Mouse (Mus musculus): ENCODE results near the gene 1700012B07Rik.

1700012B07Rik gene

DNA sequence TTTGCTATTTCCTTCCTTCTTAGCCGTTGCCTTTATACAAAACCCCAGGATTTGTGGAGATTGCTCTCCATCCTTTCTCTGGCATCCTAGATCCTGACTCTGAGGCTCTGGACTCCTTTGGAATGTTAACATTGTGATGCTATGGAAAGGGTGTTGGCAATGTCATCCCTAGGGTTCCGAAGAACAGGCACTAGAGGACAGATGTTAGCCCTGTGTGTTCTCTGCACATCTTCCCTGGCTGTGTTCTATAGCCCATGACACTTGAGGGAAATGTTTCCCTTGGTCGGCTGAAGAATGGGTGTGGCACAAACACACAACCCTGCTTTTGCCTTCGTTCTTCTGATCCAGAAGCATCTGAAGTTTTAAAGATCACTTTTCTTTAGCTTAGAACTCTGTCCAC, at the start of gene 1700012B07Rik:
Gene 1700012B07Rik, minus strand, starts transcription at position 101 of the 400 bp plus-strand sequence.
- DNase-seq (ENCODE audit: low spot score in 2 of 2) = no peak

DNA sequence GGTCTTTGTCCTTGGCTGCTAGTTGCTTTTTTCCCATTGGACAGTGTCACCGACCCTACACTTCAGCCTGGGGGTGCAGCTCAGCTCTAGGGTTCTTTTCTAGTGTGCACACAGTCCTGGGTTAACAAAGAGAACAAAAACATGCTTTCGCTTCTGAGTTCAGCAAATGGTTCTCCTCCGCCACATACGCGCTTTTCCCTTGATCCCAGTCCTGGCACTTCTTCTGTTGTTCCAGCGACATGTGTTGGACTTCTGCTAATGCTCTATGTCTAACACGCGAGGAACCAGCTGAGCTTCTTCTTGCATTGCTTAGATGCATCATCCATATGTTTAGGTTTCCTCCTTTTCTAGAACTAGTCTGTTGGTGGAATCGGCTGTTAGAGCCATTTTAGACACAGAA, 48.9 kb upstream of the 1700012B07Rik start:
- no peak for DNase-seq (ENCODE audit: low spot score in 2 of 2)

DNA sequence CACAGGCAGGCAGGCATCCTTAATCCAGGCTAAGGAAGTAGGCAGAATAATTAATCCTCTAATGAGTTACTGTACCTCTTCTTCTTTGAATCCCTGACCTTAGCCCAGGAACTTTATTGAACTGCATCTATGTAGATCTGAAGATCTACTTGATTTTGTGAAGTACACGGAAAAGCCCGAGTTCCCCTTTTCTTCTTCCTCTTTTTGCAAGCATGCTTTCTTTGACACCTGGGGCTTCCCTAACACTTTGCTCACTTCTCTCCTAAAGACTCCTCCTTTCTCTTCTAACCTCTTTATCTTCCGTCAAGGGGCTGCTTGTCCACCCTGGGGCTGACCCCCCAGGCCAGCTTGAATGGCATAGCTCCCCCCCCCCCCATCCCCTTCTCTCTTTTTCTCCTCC, 48.0 kb upstream of the 1700012B07Rik start:
- DNase-seq (ENCODE audit: low spot score in 2 of 2) = no peak

DNA sequence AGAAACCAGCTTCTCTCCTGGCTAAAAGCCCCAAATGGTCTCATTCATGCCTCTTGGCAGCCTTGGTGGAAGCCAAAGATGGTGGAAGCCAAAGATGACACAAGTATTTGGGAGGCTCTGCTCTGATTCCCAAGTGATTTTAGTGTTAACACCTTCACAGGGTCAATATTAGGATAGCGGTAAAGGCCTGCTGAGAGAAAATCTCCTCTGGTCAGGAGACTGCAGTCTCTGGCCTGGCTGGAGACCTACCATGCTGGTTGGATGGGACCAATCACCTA, 47.6 kb upstream of the 1700012B07Rik start:
- DNase-seq (ENCODE audit: low spot score in 2 of 2) = no peak

DNA sequence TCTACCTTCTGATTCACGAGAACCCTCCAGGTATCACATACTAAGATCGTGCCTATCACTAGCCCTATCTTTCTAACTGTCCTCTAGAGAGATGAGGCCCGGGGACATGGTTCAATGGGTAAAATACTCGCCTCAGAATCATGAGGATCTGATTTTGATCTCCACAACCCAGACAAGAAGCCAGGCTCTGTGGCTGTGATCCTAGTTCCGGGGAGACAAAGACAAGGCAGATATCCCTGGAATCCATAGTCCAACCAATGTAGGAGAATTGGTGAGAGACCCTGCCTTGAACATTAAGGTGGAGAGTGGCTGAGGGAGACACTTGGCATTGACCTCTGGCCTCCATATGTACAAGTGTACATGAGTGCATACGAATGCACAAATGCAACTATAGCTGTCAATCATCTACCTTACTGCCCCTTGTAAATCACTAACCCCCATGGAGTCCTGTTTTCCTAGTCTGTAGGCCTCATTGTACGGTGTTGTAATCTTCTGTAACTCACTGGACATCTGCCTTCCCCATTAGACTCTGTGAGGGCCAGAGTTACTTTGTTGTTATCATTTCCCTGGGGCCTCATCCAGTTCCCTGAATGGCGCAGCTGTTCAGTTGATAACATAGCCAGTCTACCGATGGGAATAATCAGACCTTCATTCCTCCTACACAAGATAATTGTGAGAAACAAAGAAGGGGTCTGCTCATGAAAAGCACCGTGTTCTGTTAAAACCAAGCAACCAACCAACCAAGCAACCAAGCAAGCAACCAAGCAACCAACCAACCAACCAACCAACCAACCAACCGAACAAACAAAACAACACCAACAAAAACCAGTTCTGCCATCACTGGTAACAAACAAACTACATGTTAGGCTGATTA, 47.0 kb upstream of the 1700012B07Rik start:
- no peak for DNase-seq (ENCODE audit: low spot score in 2 of 2)

DNA sequence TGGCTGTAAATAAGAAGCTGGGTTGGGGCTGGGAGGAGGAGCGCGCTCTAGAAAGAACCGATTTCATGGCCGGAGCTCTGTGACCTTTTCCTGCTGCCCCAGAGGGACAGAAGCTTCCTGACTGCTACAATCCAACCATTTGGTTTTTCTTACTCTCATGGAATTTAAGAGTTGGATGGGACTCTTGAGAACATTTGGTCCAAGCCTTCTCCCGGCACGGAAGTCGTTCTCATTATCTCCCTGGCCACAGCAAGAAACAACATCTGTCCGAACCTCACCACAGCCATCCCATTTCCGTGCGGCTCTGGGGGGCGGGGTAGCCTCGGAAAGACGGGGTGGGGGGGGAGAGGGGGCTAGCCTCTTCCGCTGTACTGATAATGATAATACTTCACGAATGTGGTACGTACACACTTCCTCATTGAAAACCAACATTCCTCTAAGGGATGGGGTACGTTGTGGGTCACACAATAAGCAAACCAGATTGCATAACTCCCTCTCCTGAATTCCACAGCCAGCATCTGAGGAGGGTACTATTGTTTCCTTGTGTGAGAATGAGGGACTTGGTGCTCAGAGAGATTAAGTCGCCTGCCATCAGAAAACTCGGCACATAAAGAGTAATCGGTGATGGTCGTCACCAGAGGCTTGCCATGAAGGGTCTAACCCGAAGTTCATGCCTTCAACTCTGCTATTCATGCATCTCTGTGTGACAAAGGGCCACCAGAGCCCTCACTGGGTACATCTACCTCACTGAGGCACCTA, 46.2 kb upstream of the 1700012B07Rik start:
- DNase-seq (ENCODE audit: low spot score in 2 of 2) = no peak

DNA sequence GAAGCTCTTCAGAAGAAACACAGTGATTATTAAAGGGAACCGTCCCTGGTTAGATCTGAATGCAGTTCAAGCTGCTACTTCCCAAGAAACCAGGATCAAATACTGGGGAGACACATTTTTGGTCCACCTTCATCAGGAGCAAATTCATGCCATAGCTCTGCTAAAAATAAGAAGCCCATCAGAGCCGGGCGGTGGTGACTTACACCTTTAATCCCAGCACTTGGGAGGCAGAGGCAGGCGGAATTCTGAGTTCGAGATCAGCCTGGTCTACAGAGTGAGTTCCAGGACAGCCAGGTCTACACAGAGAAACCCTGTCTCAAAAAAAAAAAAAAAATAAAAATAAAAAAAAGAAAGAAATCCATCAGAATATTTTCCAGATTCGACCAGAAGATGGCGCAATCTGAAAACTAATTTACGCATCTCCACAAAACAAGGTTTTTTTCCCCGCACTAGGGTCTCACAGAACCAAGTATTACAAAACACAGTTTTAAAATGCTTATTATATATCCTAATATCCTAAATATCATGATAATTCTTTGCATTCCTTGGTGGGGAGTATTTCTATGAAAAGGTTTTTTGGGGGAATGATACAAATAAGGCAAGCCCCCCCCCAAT, 45.4 kb upstream of the 1700012B07Rik start:
- peak in 1 of 2 experiments; percentile 35 for DNase-seq (ENCODE audit: low spot score in 2 of 2)

DNA sequence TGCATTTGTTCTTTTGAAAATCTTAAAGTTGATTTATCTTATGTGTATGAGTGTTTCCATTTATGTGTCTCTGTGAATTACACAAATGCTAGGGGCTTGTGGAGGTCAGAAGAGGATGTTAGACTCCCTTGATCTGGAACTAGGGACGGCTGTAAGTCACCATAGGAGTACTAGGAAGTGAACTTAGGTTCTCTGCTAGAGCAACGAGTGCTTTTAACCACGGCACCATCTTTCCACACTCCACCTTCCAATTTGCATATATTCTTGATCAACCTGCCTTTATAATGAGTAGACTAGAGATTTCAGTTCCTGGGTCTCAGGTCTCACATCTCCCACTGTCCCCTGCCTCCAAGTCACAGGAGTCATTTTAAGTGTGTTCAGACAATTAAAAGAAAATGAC, 44.8 kb upstream of the 1700012B07Rik start:
- DNase-seq (ENCODE audit: low spot score in 2 of 2) = no peak

DNA sequence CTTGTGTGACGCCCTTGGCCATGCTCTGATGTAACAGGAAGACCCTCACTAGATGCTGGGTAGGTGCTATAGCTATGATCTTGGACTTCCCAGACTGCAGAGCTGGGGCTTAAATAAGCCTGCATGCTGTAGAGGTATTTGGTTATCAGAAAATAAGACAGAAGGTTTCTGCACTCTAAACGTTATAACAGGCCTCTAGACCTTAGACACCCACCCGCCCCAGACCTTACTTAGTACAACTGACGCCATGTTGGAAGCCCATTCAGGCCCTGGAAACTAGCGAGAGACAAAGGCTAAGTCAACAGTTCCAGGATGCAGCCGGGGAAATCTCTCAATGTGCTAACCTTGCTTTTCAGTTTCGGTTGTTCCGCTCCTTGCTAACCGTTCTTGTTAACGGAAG, 44.2 kb upstream of the 1700012B07Rik start:
- DNase-seq (ENCODE audit: low spot score in 2 of 2) = no peak

DNA sequence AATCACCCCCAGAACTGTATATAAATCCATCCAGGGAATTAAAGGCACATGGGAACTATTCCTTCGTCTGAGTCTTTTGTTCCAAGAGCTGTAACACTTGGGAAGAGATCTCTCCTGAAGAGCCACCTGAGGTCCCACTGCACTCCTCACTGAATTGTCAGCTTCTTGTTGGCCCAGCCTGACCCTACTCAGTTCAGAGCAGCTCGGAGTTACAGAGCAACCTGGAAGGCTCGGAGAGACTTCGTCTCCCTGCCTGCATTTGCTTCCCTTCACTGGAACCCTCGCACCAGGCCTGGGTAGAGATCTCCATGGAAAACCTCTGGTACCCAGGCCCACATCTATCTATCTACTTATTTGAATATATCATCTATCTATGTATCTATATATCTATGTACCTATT, 40.0 kb upstream of the 1700012B07Rik start:
- no peak for DNase-seq (ENCODE audit: low spot score in 2 of 2)

DNA sequence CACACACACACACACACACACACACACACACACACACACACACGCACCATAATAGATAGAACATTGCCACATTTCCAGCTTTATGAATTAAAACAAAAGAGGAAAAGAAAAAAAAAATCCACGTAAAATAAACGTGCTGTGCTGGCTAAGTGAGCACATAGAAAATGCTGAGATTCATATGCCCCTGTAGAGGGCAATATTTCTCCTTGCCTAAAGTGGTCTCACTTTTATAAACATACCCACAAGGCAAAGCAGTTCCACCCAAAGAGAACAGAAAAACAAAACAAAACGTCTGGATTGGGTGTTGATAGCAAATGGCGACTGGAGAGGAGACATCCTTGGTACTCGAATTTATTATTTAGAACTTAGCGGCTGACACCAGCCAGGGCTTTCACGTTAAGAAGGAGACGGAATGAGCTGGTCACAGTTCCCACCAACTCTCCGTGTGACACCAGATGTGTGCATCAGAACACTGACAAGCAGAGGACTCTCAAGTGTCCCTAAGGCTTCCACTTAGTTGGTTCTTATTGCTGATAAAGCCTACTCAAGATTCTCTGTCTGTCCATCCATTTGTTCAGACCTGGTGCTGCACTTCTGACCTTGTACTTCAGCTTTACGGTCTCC, 38.8 kb upstream of the 1700012B07Rik start:
- DNase-seq (ENCODE audit: low spot score in 2 of 2) = no peak

DNA sequence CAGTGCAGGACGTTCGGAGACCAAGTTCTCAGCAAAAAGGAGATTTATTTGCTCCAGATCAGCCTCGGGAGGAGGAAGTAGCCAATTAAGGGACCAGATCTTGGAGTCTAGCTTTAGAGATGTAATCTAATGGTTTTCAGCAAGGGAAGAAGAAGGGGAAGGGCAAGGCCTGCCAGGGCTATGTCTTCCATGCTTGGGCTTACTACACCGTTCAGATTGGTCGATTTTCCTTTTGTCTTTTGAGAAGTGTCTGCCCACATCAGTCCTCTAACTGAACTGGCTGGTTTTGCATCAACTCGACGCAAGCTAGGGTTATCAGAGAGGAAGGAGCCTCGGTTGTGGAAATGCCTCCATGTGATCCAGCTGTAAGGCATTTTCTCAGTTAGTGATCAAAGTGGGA, 37.7 kb upstream of the 1700012B07Rik start:
- no peak for DNase-seq (ENCODE audit: low spot score in 2 of 2)

DNA sequence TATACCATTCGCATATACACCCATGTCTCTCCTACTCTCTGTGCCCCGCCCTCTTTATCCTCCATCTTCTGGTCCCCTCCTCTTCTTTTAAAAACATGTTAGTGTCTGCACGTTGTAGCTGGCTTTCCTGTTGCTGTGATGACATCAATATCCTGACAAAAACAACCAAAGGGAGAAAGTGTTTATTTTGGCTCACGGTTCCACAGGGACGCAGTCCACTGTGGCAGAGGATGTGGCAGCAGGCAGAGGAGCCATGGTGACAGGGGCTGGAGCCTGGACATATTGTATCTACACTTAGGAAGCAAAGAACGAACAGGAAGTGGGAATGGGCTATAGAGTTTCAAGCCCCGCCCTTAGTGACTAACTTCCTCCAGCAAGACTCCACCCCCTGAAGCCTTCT, 36.1 kb upstream of the 1700012B07Rik start:
- no peak for DNase-seq (ENCODE audit: low spot score in 2 of 2)

DNA sequence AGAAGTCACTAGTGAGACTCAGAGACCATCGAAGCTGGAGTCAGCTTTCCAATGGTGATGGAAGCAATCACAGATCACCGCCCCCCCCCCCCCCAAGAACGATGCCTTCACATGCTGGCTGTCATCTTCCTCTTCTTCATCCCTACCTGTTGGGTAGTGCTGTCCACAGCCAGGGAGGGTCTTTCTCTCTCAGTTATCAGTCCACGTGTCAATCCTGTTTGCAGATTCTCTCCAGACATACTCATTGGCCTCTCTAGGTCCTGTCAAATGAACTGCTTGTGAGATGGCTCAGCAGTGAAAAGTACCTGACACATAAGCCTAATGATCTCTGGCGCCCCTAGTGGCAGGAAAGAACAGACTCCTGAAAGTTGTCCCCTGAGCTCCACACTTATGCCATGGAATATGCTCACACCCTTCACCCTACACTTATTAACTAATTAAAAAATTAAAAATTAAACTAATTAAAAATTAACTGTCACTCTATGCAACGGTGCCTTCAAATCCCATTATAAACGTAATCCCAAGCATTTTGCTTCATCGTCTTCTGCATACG, 35.4 kb upstream of the 1700012B07Rik start:
- peak; percentile 14 to 65 for DNase-seq (ENCODE audit: low spot score in 2 of 2)

DNA sequence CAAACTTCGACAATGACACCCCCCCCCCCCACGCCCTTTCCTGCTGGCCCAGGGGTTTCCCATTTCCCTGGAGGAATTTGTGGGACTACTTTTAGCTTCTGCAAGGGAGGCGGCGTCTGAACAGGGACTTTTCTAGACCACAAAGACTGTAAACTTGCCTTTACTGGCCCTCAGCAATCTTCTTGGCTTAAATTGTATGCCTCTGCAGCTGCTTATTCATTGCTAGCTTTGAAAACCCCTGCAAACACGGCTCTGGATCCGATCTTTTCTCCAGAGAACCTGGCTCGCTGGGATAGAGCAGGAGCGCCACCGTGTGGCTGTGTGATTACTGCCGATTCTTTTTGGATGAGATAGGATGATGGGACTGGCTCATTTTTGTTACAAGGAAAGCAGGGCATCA, 32.7 kb upstream of the 1700012B07Rik start:
- peak; percentile 65 to 87 for DNase-seq (ENCODE audit: low spot score in 2 of 2)

DNA sequence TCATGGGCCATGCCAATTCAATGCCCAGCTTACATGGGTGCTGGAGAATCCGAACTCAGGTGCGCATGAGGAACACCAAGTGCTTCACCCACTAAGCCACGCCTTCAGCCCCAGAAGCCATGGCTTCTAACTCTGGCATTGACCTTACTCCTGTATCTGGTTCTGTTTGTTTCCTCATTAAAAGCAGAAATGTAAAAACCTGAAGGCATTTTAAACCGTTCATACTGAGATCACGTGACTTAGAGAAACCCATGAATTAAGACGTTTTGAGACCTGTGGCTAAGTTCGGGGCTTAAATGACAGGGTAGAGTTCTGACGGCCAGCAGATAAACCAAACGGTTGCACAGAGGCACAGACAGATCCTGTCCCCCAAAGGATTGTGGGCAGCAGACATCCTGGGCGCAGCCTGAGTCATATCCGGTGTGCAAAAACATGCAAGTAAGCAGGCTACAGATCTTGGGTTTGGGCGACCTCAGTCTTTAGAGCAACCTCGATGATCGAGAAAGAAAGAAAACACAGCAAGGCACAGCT, 32.2 kb upstream of the 1700012B07Rik start:
- DNase-seq (ENCODE audit: low spot score in 2 of 2) = peak; percentile 59 to 63

DNA sequence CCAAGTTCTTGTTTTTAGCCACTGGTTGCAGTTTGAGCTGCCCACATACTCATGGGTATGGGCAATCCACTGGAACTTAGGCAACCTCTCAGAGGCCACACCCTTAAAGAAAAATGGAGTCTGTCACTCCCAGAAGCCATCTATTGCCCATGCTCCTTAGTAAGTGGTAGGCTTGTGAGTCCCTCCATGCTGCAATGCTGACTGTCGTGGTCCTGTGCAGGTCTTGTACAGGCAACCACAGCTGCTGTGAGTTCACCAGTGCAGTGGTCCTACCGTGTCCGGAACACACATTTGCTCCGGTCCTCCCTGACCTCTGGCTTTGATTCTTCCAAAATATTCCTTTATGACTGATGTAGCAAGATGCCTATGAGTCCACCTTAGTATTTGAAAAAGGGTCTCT, 31.6 kb upstream of the 1700012B07Rik start:
- no peak for DNase-seq (ENCODE audit: low spot score in 2 of 2)

DNA sequence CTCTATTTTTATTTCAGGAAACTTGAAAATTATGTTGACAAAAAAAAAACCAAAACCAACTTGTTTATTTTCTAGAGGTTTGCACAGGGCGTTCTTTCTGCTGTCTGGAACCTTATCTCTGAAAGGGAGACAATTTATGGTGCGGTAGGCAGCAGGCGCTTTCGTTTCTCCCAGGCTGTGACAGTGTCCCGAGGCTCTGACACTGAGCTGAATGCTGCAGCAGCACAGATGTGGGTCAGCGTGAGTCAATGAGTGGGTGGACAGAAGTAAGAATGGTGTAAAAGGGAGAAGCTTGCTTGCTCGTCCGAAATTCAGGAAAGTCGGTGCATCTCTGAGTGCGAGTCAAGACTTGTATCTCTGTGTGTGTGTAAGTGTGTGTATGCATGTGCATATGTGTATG, 29.2 kb upstream of the 1700012B07Rik start:
- no peak for DNase-seq (ENCODE audit: low spot score in 2 of 2)

DNA sequence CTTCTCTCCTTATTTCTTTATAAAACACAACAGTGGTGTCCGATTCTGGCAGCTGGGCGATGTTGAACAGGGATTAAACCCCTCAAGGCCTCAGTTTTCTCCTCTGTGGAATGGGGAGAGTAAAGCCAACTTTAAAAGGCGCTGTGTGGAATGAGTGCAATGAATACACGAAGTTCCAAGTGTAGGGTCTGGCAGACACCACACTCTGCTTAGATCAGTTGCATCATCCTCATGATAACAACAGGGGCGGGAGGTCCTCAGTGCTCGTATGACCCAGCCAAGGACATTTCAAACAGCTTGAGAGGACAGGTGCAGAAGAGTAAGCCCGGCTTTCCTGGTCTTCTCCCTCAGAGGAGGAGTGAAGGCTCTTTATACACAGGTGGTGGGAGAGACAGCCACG, 26.2 kb upstream of the 1700012B07Rik start:
- no peak for DNase-seq (ENCODE audit: low spot score in 2 of 2)

DNA sequence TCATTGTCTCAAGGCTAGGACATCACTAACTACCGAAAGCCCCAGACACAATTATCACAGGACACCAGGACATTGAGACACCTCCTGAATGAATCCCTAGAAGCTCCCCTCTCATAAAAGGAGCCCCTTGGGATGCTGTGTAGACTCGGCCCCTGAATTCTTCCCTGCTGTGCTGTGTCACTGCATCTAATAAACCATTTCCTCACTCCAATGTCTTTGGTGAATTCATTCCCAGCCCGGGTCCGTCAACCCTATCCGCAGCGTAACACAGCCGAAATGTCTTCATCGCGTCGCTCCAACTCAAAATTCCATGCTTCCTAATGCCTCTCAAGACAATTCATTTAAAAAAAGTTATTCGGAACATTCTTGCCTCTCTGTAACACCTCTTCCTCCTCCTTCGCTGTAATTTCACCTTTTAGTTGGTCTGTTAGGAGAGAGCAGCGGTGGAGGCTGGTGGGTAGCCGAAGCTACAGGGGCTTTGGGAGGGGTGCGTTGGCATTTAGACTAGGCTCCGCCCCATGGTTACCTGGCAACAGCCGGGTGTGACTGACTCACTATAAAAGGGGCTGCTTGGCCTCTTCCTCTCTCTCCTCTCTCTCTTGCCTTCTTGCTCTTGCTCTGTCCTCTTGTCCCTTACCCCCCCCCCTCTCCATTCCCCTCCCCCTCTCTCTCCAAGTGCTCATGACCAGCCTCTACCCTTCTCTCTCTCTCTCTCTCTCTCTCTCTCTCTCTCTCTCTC, 25.6 kb upstream of the 1700012B07Rik start:
- peak in 1 of 2 experiments; percentile 30 for DNase-seq (ENCODE audit: low spot score in 2 of 2)

DNA sequence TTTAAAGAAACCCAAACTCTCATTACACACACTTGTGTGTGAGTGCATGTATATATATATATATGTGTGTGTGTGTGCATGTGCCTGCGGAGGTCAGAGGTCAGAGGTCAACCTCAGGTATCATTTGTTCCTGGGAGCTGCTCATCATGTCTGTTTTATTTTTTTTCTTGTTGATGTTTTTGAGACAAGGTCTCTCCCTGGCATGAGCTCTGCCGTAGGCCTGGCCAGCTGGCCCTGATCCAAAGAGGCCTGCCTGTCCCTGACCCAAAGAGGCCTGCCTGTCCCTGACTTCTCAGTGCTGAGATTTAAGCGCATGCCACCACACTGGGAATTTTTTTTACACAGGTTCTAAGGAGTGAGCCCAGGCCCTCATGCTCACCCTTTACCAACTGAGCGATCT, 24.1 kb upstream of the 1700012B07Rik start:
- DNase-seq (ENCODE audit: low spot score in 2 of 2) = no peak

Measured in thymus, postnatal 10 days (tissue).